Mouse (Mus musculus) ovary, postnatal 14 days (tissue): Measurements from ENCODE around the gene Mrgpra9.
"Not testable (repeated sequence)": the region's sequence is repeated elsewhere in the genome, so short reads cannot be mapped to it uniquely, and the experiment has no call there.

Source experiments
- DNase-seq: peaks from one replicate; pipeline ENCODE4 v3.0.0; 2022; ENCODE audit warnings: low spot score

Gene Mrgpra9

DNA sequence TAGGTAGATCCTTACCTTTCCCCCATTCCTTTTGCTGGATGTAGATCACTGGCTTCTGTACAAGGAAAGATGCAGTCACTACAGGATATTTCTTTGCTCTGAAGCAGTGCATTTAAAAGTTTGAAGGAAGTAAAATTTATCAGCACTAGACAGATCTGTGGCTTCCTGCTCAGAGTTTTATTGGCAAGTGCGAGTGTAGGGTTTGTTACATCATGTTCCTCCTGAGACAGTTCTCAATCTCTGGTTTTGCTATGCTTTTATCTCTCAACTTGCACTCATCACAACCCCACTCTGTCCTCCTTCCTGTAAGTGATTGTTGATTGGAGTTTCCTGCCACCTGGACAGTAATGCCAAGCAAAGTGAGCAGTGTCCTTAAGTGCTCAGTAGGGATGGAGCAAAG is at the start of gene Mrgpra9:
Mrgpra9 (minus strand) TSS at position 79 of the 400 bp plus-strand sequence.
- no peak for DNase-seq

DNA sequence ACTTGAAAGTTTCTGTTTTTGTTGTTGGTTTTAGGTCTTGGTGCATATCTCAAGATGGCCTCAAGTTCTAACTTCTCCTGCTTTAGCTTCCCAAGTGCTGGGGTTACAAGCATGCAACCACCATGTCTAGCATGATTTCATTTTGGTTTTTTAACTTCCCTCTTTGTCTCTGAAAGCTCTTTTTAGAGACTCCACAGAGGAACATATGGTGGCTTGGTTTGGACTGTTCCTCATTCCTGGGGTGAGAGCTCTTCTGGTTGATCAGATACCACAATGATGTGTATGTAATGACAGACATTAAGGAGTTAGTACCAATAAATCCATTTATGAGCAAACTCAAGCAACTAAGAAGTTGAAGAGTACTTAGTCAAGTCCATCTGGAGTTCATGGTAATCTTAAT is 47.0 kb upstream of the Mrgpra9 start:
- not testable (repeated sequence) for DNase-seq

- not testable (repeated sequence) for DNase-seq
These were observed 18.9 kb upstream of the Mrgpra9 start for GRCm38 (mm10) chr7:47271547-47271946.

DNA sequence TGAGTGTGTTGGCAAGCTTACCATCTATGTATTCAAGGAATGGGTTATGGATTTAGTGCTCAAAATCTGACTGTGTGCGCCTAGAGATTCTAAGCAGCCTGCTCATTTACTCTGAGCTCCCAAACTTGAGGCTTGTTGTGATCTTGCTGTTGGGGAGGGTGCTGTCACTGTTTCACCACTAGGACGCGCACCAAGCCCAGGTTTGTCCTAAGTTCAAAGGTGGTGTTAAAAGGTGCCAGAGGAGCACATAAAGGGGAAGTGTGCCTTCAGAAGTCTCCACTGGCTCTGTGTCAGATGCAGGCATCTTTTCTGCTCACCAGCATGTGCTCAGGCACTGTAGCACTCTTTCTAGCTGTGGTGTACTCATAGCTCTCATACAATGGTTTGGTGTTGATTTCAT is 8.0 kb downstream of the Mrgpra9 start:
- DNase-seq = no peak

DNA sequence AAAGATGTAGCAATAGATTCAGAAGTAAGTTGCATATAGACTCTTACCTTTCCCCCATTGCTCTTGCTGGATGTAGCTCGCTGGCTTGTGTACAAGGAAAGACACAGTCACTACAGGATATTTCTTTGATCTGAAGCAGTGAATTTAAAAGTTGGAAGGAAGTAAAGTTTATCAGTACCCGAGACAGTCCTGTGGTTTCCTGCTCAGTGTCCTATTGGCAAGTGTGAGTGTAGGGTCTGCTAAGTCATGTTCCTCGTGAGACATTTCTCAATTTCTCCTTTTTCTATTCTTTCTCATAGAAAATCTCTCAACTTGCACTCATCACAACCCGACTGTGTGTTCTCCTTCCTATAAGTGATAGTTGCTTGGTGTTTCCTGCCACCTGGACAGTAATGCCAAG is 47.8 kb downstream of the Mrgpra9 start, which contains the start of gene Mrgpra6:
Mrgpra6 (minus strand) TSS at position 91 of the 400 bp plus-strand sequence.
- DNase-seq = no peak

GRCm38 (mm10) chr7:47195271-47195670 is 57.4 kb downstream of the Mrgpra9 start:
- no peak for DNase-seq
